Mouse (Mus musculus) olfactory bulb, adult 2 months (tissue): ENCODE data around the gene Nxpe3.

Experiments
- CTCF ChIP-seq: fragments of 200-500 bp; IDR thresholded peaks from 2 replicates; pipeline ENCODE4 v1.5.1; 2012; ENCODE audit warnings: low read depth, mild to moderate bottlenecking, low read length, moderate library complexity; ENCODE audit not compliant: insufficient read depth
- POLR2A ChIP-seq: fragments of 200-500 bp; IDR thresholded peaks from 2 replicates; pipeline ENCODE4 v1.6.1; 2012; ENCODE audit warnings: mild to moderate bottlenecking, low read depth, low read length, moderate library complexity; ENCODE audit not compliant: insufficient read depth

DNA sequence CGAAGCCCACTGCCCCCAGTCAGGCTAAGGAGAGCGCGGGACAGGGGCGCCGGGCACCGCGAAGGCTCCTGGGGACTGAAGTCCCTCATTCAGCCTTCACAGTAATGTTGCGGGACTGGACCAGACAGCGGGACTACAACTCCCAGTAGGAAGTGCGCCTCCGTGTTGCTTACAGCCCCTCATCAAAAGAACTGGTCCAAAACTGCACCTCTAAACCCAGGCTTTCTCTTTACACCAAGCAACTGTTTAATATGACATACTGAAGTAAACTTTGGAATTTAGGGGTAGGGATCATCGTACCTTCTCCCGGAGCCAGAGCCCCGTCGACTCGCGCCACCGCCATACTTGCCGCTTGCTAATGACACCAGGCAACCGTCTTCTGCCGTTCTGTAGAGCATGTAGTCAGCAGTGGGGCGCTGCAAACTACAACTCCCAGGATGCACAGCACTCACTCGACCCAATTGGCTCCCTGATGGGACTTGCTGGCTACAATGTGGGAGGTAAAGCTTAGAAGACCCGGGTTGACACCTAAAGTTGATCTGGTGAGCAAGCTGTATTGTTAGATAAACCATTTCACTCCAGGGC, 39.5 kb upstream of the Nxpe3 start, which contains the start of gene Cep97:
- no peak for TF ChIP-seq CTCF
- peak; percentile 63; the same call in 1 of the 2 replicates for TF ChIP-seq POLR2A
